Mouse (Mus musculus) C2C12 (cell line): ENCODE measurements around the gene Tnks2.

Experiments used
- CTCF ChIP-seq: IDR thresholded peaks from one replicate; pipeline ENCODE4 v1.5.1; 2011; ENCODE audit not compliant: control insufficient read depth, insufficient read depth, insufficient read length
- MYOD1 ChIP-seq: IDR thresholded peaks from one replicate; pipeline ENCODE4 v1.6.1; 2011; ENCODE audit warnings: low read depth; ENCODE audit not compliant: control insufficient read depth, insufficient read length

DNA sequence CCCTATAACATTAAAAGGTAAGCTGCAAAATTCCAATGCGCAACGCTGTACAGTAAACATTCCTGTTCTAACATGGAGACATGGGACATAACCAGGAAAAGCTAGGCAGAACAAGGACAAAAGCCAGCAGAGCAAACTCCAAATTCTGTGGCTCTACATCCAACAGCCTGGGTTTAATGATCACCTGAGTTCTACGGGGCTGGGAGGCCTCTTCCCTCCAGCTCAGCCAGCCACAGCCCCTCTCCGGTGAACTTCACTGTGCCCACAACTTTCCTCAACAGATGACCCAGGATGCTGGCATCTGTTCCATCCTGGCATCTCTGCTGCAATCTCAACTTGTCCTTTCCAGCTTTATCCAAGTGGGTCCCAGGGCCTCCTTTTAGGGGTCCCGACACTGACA is 6.4 kb upstream of the Tnks2 start:
- TF ChIP-seq CTCF, result no peak
- no peak for TF ChIP-seq MYOD1
